Mouse (Mus musculus) midbrain, embryonic 11.5 days (tissue): ENCODE measurements around the gene Vmn2r61. TPM values are rescaled to one million over a fixed set of nuclear protein-coding genes. Genes with fewer than 3 reads are reported as not detected.

Experiments used
- ATAC-seq: fragments of 200-750 bp; cut with Nextera tagmentation; 2 replicates; pipeline ENCODE4 v1.8.0; 2017; ENCODE audit warnings: moderate TSS enrichment, moderate library complexity; ENCODE audit not compliant: low FRiP score
- DNase-seq: peaks from one replicate; pipeline ENCODE4 v3.0.0; 2015; ENCODE audit warnings: low spot score; ENCODE audit errors: missing footprints
- H3K27ac ChIP-seq: fragments of 300-500 bp; sonication (generic); 2 replicates; pipeline ENCODE4 v1.5.1; 2014; ENCODE audit warnings: low read depth, low read length
- H3K27me3 ChIP-seq: fragments of 300-500 bp; sonication (generic); 2 replicates; pipeline ENCODE4 v1.6.1; 2014; ENCODE audit warnings: mild to moderate bottlenecking, low read length, moderate library complexity, mixed read lengths; ENCODE audit not compliant: control insufficient read depth, insufficient read depth
- H3K36me3 ChIP-seq: fragments of 300-500 bp; sonication (generic); 2 replicates; pipeline ENCODE4 v1.6.1; 2014; ENCODE audit warnings: mild to moderate bottlenecking, low read length, moderate library complexity, mixed read lengths; ENCODE audit not compliant: control insufficient read depth, insufficient read depth
- H3K4me1 ChIP-seq: fragments of 300-500 bp; sonication (generic); 2 replicates; pipeline ENCODE4 v1.6.1; 2014; ENCODE audit warnings: low read length; ENCODE audit not compliant: control insufficient read depth, insufficient read depth
- H3K4me2 ChIP-seq: fragments of 300-500 bp; sonication (generic); 2 replicates; pipeline ENCODE4 v1.6.1; 2014; ENCODE audit warnings: mild to moderate bottlenecking, moderate library complexity
- H3K4me3 ChIP-seq: fragments of 300-500 bp; sonication (generic); 2 replicates; pipeline ENCODE4 v1.5.1; 2014; ENCODE audit warnings: low read depth, low read length
- H3K9ac ChIP-seq: fragments of 300-500 bp; sonication (generic); 2 replicates; pipeline ENCODE4 v1.6.1; 2014; ENCODE audit warnings: low read length
- H3K9me3 ChIP-seq: fragments of 300-500 bp; sonication (generic); 2 replicates; pipeline ENCODE4 v1.6.1; 2016; ENCODE audit warnings: low read length; ENCODE audit not compliant: control insufficient read depth
- WGBS: fragments of 180-500 bp; shearing (Covaris S2); extraction: QIAGEN DNeasy Blood & Tissue Kit; methylation state at CpG from one replicate; pipeline ENCODE4 v1.1.7; 2014; 5-methylcytosine and 5-hydroxymethylcytosine counted together
- polyA plus RNA-seq: library from polyadenylated mRNA; unstranded; fragments of >200 nt; fragmentation: Nextera tagmentation; extraction: Ambion mirVana; gene quantifications from 2 replicates; pipeline ENCODE4 v1.2.1, GENCODE M21; 2014

Gene Vmn2r61
- not detected in 2 replicates for polyA plus RNA-seq

GRCm38 (mm10) chr7:42259753-42260152 is at the start of gene Vmn2r61:
Vmn2r61 (plus strand) TSS chr7:42260053.
- peaks cover 5% of the 10 kb centered on the region; the same call in 1 of the 2 replicates for H3K9me3 ChIP-seq
- no peak within 1 kb of the TSS for H3K9ac ChIP-seq
- no peak within 1 kb of the TSS for H3K4me3 ChIP-seq
- WGBS: 83% methylated on average over 1 of the region's 1 CpGs
- H3K27me3 ChIP-seq: no peaks in the 10 kb centered on the region
- ATAC-seq: no peak
- H3K27ac ChIP-seq: no peak within 1 kb of the TSS
- DNase-seq: no peak
- H3K4me1 ChIP-seq: no peaks in the 10 kb centered on the region
- H3K36me3 ChIP-seq: no peaks in the 10 kb centered on the region
- H3K4me2 ChIP-seq: no peak within 1 kb of the TSS

Other genes with a start within 250 kb of the Vmn2r61 start
- gene Vmn2r59, start 201.0 kb upstream of the Vmn2r61 start, polyA plus RNA-seq: not detected in 2 replicates
- not detected in 2 replicates for gene Vmn2r60, start 152.3 kb upstream of the Vmn2r61 start, polyA plus RNA-seq
- not detected in 2 replicates for gene 4933421I07Rik, start 188.1 kb downstream of the Vmn2r61 start, polyA plus RNA-seq
- 12.3 and 12.8 TPM in 2 replicates for gene Zfp141, start 245.7 kb downstream of the Vmn2r61 start, polyA plus RNA-seq